Mouse (Mus musculus): Measurements from ENCODE around the gene Pebp1. TPM values are rescaled to one million over a fixed set of nuclear protein-coding genes. Genes with fewer than 3 reads are reported as not detected.

The Pebp1 gene
- polyA plus RNA-seq, 1 experiment = 38.5 TPM

GRCm38 (mm10) chr5:117278809-117279668, 8.4 kb downstream of the Pebp1 start:
- H3K27me3 ChIP-seq (ENCODE audit: control insufficient read depth) = no peaks in the 10 kb centered on the region
- peaks cover 14% of the 10 kb centered on the region for H3K4me1 ChIP-seq (ENCODE audit: control insufficient read depth)
- peaks cover 3% of the 10 kb centered on the region for H3K9me3 ChIP-seq (ENCODE audit: control insufficient read depth, low read length)
- no peak for TF ChIP-seq TAL1 (IDR thresholded peaks at IDR 0.05; ENCODE audit: low read length)
- TF ChIP-seq GATA1 (IDR thresholded peaks at IDR 0.05; ENCODE audit: low read length) = no peak
- H3K4me3 ChIP-seq (replicated peaks) = no peak overlapping the region
- H3K36me3 ChIP-seq (ENCODE audit: control insufficient read depth) = peaks cover 26% of the 10 kb centered on the region

GRCm38 (mm10) chr5:117277784-117278183, 9.6 kb downstream of the Pebp1 start:
- Histone ChIP-seq H3K9me3 (ENCODE audit: control insufficient read depth, low read length) (peaks cover 3% of the 10 kb centered on the region), H3K4me1 (ENCODE audit: control insufficient read depth) (peaks cover 12% of the 10 kb centered on the region), H3K4me3 (replicated peaks) (no peak overlapping the region), H3K27me3 (ENCODE audit: control insufficient read depth) (no peaks in the 10 kb centered on the region), H3K36me3 (ENCODE audit: control insufficient read depth) (peaks cover 32% of the 10 kb centered on the region)
- TF ChIP-seq GATA1 (IDR thresholded peaks at IDR 0.05; ENCODE audit: low read length) (no peak), TAL1 (IDR thresholded peaks at IDR 0.05; ENCODE audit: low read length) (no peak)

GRCm38 (mm10) chr5:117274817-117275216, 12.6 kb downstream of the Pebp1 start:
- Histone ChIP-seq H3K9me3 (ENCODE audit: control insufficient read depth, low read length) (peaks cover 3% of the 10 kb centered on the region), H3K4me1 (ENCODE audit: control insufficient read depth) (peaks cover 2% of the 10 kb centered on the region), H3K36me3 (ENCODE audit: control insufficient read depth) (peaks cover 48% of the 10 kb centered on the region), H3K4me3 (replicated peaks) (no peak overlapping the region), H3K27me3 (ENCODE audit: control insufficient read depth) (no peaks in the 10 kb centered on the region)
- no peak for TF ChIP-seq GATA1 (IDR thresholded peaks at IDR 0.05; ENCODE audit: low read length)
- TF ChIP-seq TAL1 (IDR thresholded peaks at IDR 0.05; ENCODE audit: low read length) = no peak

- TF ChIP-seq TAL1 (IDR thresholded peaks at IDR 0.05; ENCODE audit: low read length) = no peak
- TF ChIP-seq GATA1 (IDR thresholded peaks at IDR 0.05; ENCODE audit: low read length) = no peak
- Histone ChIP-seq H3K4me3 (replicated peaks) (no peak overlapping the region), H3K4me1 (ENCODE audit: control insufficient read depth) (no peaks in the 10 kb centered on the region), H3K9me3 (ENCODE audit: control insufficient read depth, low read length) (no peaks in the 10 kb centered on the region), H3K27me3 (ENCODE audit: control insufficient read depth) (no peaks in the 10 kb centered on the region), H3K36me3 (ENCODE audit: control insufficient read depth) (peaks cover 77% of the 10 kb centered on the region)
Measured at GRCm38 (mm10) chr5:117271945-117272344, 15.5 kb downstream of the Pebp1 start.

DNA sequence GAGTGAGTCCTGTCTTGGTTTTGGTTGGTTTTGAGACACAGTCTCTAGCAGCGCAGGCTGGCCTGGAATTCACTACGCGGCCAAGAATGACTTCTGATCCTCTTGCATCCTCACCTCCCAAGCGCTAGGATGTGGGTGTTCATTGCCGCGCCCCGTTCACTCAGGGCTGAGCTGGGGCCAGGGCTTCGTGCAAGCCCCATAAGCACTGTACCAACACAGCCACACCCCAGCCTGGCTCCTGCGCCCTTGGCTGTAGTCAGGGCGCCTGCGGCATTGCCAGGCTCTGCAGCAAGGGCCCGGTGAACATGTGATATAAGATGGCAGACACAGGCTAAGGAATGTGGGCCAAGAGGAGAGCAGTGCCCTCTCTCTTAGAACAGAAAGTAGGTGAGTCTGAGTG, 18.0 kb downstream of the Pebp1 start:
- H3K4me1 ChIP-seq (ENCODE audit: control insufficient read depth) = no peaks in the 10 kb centered on the region
- no peaks in the 10 kb centered on the region for H3K9me3 ChIP-seq (ENCODE audit: control insufficient read depth, low read length)
- H3K27me3 ChIP-seq (ENCODE audit: control insufficient read depth) = no peaks in the 10 kb centered on the region
- H3K36me3 ChIP-seq (ENCODE audit: control insufficient read depth) = peaks cover 96% of the 10 kb centered on the region
- no peak overlapping the region for H3K4me3 ChIP-seq (replicated peaks)
- TF ChIP-seq TAL1 (IDR thresholded peaks at IDR 0.05; ENCODE audit: low read length) (no peak), GATA1 (IDR thresholded peaks at IDR 0.05; ENCODE audit: low read length) (no peak)

DNA sequence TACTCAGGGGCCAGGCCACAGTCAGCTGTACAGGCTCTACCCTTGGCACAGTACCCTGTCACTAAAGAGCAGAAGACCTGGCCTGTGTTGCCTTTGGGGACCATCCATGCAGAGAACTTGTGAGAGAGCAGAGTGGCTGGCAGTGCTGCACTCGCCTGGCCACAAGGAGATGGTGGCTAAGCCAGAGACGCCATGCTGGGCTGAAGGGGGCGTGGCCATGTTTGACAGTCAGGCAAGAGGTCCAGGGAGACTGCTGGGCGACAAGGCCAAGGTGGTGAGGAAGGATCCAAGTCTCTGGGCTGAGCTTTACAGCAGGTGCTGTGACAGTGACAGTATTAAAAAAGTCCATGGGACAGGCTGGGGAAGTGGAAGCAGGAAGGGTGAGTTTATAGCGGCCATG, 18.7 kb downstream of the Pebp1 start:
- no peaks in the 10 kb centered on the region for H3K27me3 ChIP-seq (ENCODE audit: control insufficient read depth)
- peaks cover 97% of the 10 kb centered on the region for H3K36me3 ChIP-seq (ENCODE audit: control insufficient read depth)
- no peak overlapping the region for H3K4me3 ChIP-seq (replicated peaks)
- no peaks in the 10 kb centered on the region for H3K4me1 ChIP-seq (ENCODE audit: control insufficient read depth)
- TF ChIP-seq GATA1 (IDR thresholded peaks at IDR 0.05; ENCODE audit: low read length) (no peak), TAL1 (IDR thresholded peaks at IDR 0.05; ENCODE audit: low read length) (no peak)
- H3K9me3 ChIP-seq (ENCODE audit: control insufficient read depth, low read length) = peaks cover 2% of the 10 kb centered on the region; the same call in 1 of the 2 replicates

GRCm38 (mm10) chr5:117267913-117268312, 19.5 kb downstream of the Pebp1 start:
- TF ChIP-seq TAL1 (IDR thresholded peaks at IDR 0.05; ENCODE audit: low read length) (no peak), GATA1 (IDR thresholded peaks at IDR 0.05; ENCODE audit: low read length) (no peak)
- Histone ChIP-seq H3K4me3 (replicated peaks) (no peak overlapping the region), H3K27me3 (ENCODE audit: control insufficient read depth) (no peaks in the 10 kb centered on the region), H3K9me3 (ENCODE audit: control insufficient read depth, low read length) (peaks cover 7% of the 10 kb centered on the region), H3K36me3 (ENCODE audit: control insufficient read depth) (peaks cover 98% of the 10 kb centered on the region), H3K4me1 (ENCODE audit: control insufficient read depth) (no peaks in the 10 kb centered on the region)

DNA sequence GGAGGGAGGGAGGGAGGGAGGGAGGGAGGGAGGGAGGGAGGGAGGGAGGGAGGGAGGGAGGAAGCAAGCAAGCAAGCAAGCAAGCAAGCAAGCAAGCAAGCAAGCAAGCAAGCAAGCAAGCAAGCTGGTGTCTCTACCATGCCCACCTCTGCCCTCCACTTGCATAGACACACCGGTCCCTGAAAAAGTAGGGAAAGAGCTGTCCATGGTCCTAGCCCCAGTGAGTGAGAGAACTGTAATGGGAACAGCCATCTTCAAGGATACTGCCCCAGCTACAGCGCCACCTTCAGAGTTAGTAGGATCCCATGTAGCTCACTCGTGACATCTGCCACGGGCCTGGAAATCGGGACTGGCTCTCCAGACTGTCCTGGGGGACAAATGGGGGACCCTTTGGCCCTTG, 22.7 kb downstream of the Pebp1 start:
- Histone ChIP-seq H3K4me3 (replicated peaks) (no peak overlapping the region), H3K27me3 (ENCODE audit: control insufficient read depth) (no peaks in the 10 kb centered on the region), H3K9me3 (ENCODE audit: control insufficient read depth, low read length) (peaks cover 7% of the 10 kb centered on the region), H3K36me3 (ENCODE audit: control insufficient read depth) (peaks cover 98% of the 10 kb centered on the region), H3K4me1 (ENCODE audit: control insufficient read depth) (no peaks in the 10 kb centered on the region)
- TF ChIP-seq TAL1 (IDR thresholded peaks at IDR 0.05; ENCODE audit: low read length) (no peak), GATA1 (IDR thresholded peaks at IDR 0.05; ENCODE audit: low read length) (no peak)

- Histone ChIP-seq H3K27me3 (ENCODE audit: control insufficient read depth) (no peaks in the 10 kb centered on the region), H3K4me1 (ENCODE audit: control insufficient read depth) (no peaks in the 10 kb centered on the region), H3K36me3 (ENCODE audit: control insufficient read depth) (peaks cover 98% of the 10 kb centered on the region), H3K4me3 (replicated peaks) (no peak overlapping the region), H3K9me3 (ENCODE audit: control insufficient read depth, low read length) (peaks cover 7% of the 10 kb centered on the region)
- TF ChIP-seq GATA1 (IDR thresholded peaks at IDR 0.05; ENCODE audit: low read length) (no peak), TAL1 (IDR thresholded peaks at IDR 0.05; ENCODE audit: low read length) (no peak)
Measured at GRCm38 (mm10) chr5:117263566-117263965, 23.9 kb downstream of the Pebp1 start.

All from erythroblast, embryonic 14.5 days (primary cell).